Mouse (Mus musculus): Measurements from ENCODE around the gene Ttc39d. TPM values are rescaled to one million over a fixed set of nuclear protein-coding genes. Genes with fewer than 3 reads are reported as not detected.
"Not testable (repeated sequence)": the region's sequence is repeated elsewhere in the genome, so short reads cannot be mapped to it uniquely, and the experiment has no call there.

Ttc39d gene
- polyA plus RNA-seq, 1 experiment from 2014 or later = 0.14 TPM

DNA sequence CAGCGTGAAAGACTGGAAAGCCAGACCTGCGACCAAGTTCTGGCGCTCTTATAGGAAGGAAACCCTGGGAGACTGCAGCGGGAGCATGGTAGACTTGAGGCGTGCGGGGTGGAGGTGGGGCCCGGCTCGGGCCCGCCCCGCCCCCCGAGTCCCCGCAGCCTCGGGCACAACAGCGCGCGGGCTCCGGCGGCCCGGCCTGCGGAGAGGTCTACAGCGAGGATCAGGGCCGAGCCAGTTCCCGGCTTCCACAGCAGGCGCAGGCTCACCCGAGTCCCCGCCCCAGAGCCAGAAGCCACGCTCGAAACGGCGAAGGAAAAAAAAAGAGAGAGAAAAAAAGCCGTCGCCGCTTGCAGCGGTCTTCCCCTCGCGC, 974 bp upstream of the Ttc39d start:
- H3K9ac ChIP-seq (replicated peaks) = peak overlapping the region; percentile 98
- peak overlapping the region; percentile 90 for H3K4me3 ChIP-seq
- H3K27ac ChIP-seq (replicated peaks) = peak overlapping the region; percentile 99
- peaks cover 35% of the 10 kb centered on the region for H3K36me3 ChIP-seq
- H3K4me1 ChIP-seq = peaks cover 14% of the 10 kb centered on the region
- H3K4me2 ChIP-seq (replicated peaks) = peak overlapping the region; percentile 83
- no peaks in the 10 kb centered on the region for H3K27me3 ChIP-seq
- H3K9me3 ChIP-seq = no peaks in the 10 kb centered on the region
- ATAC-seq (ENCODE audit: low FRiP score, low read depth) = peak; percentile 65
- under 1% methylated on average over 36 of the region's 36 CpGs for WGBS

DNA sequence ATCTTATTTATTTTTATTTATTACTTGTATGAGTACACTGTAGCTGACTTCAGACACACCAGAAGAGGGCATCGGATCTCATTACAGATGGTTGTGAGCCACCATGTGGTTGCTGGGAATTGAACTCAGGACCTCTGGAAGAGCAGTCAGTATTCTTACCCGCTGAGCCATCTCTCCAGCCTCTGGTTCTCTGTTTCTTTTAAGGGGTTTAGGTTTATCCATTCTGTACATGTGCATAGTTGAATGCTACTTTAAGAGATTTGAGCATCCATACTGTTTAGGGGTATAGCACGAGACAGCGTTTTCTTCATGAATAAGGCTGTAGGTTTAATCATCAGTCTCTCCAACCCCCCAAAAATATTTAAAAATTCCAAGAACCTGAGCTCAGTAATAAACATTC, 6.7 kb downstream of the Ttc39d start:
- H3K9ac ChIP-seq (replicated peaks); H3K36me3 ChIP-seq; ATAC-seq (ENCODE audit: low FRiP score, low read depth); H3K9me3 ChIP-seq; H3K4me3 ChIP-seq; H3K4me1 ChIP-seq; H3K27me3 ChIP-seq; H3K27ac ChIP-seq (replicated peaks); H3K4me2 ChIP-seq (replicated peaks): not testable (repeated sequence)
- WGBS = 86% methylated on average over 4 of the region's 4 CpGs

DNA sequence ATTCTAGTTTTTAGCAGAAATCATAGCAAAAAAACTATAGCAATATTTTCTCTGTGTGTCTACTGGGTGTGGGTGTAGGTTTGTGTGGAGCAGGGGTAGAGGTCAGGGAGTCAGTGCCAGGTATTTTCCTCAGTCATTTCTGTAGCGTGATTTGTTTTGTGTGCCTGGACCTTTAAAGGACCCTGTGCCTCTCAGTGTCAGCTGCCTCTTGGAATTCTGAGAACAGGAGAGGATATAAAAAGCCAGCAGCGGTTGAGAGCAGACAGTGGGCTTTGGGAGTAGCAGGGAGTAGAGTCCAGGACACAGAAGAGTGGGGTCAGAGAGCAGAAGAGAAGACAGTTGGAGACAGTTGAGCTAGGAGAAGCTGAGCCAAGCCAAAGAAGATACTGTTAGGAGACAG, 12.9 kb downstream of the Ttc39d start:
- H3K36me3 ChIP-seq = no peaks in the 10 kb centered on the region
- no peaks in the 10 kb centered on the region for H3K9me3 ChIP-seq
- peaks cover 6% of the 10 kb centered on the region for H3K4me1 ChIP-seq
- no peak overlapping the region for H3K4me2 ChIP-seq (replicated peaks)
- no peak overlapping the region for H3K4me3 ChIP-seq
- ATAC-seq (ENCODE audit: low FRiP score, low read depth) = no peak
- WGBS = 73% methylated on average over 2 of the region's 2 CpGs
- no peak overlapping the region for H3K27ac ChIP-seq (replicated peaks)
- no peak overlapping the region for H3K9ac ChIP-seq (replicated peaks)
- H3K27me3 ChIP-seq = no peaks in the 10 kb centered on the region

DNA sequence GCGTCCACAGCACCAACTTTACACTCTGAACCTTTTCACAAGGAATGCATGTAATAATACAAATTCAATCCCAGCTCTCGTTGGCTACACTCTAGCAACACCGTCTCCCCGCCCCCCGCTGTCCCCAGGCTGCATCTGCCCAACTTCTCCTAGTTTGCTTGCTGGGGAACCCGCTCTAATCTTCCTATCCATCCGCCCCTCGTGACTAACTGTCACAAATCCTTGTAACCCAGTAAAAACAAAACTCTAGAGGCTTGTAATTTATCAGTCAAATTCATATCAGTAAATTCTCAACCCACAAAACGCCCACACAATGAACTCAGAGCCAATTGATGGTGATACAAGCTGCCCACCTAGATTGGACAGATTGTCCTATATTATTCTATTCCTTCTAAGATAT, 13.9 kb downstream of the Ttc39d start:
- no peak overlapping the region for H3K27ac ChIP-seq (replicated peaks)
- peaks cover 7% of the 10 kb centered on the region for H3K4me1 ChIP-seq
- H3K9ac ChIP-seq (replicated peaks) = no peak overlapping the region
- no peaks in the 10 kb centered on the region for H3K9me3 ChIP-seq
- no peaks in the 10 kb centered on the region for H3K36me3 ChIP-seq
- no peaks in the 10 kb centered on the region for H3K27me3 ChIP-seq
- 68% methylated on average over 9 of the region's 9 CpGs for WGBS
- no peak for ATAC-seq (ENCODE audit: low FRiP score, low read depth)
- no peak overlapping the region for H3K4me3 ChIP-seq
- no peak overlapping the region for H3K4me2 ChIP-seq (replicated peaks)

DNA sequence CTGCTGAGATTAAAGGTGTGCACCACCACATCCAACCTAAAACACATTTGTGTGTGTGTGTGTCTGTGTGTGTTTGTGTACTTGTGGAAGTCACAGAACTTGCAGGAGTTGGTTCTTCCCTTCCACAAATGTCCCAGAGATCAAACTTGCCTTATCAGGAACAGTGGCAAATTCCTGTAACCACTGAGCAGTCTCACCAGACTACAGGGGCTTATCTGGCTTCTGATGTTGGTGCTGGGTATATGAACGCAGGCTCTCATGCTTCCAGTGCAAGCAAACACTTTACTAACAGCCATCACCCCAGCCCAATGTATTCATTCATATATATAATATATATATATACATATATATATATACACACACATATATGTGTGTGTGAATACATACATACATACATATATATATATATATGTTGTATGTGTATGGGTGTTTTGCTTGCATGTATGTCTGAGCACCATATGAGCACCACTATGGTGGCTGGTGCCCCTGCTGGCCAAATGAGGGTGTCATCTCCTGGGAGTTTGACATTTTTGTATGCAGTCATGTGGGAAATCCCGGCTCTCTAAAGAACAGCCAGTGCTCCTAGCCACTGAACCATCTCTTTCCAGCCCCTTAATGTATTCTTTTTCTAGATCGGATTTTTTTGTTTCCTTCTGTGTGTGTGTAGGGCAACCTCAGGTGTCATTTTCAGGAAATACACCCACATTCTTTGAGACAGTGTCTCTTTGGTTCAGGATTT, 14.8 kb downstream of the Ttc39d start:
- 74% methylated on average over 3 of the region's 3 CpGs for WGBS
- Histone ChIP-seq H3K4me1 (peaks cover 7% of the 10 kb centered on the region), H3K27me3 (no peaks in the 10 kb centered on the region), H3K4me2 (replicated peaks) (no peak overlapping the region), H3K27ac (replicated peaks) (no peak overlapping the region), H3K9me3 (no peaks in the 10 kb centered on the region), H3K9ac (replicated peaks) (no peak overlapping the region), H3K36me3 (no peaks in the 10 kb centered on the region), H3K4me3 (no peak overlapping the region)
- no peak for ATAC-seq (ENCODE audit: low FRiP score, low read depth)

DNA sequence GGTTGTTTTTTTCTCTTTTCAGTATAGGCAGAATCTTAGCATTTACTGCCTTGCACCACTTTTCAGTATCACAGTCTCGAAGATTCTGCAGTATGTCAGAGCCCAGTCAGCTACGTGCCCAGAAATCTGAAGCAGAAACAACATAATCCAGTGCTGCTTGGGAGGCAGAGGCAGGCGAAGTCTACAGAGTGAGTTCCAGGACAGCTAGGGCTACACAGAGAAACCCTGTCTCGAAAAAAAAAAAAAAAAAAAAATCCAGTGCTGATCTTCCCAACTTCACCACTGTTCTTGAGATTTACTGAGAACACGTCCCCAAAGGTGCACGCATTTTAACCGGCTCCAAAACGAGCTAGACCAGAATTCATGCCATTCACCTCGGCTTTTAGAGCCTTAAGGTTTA, 16.6 kb downstream of the Ttc39d start:
- H3K9ac ChIP-seq (replicated peaks) = peak overlapping the region; percentile 65; the same call in 1 of the 2 replicates
- H3K27me3 ChIP-seq = no peaks in the 10 kb centered on the region
- peak overlapping the region; percentile 76 for H3K27ac ChIP-seq (replicated peaks)
- peak; percentile 53 for ATAC-seq (ENCODE audit: low FRiP score, low read depth)
- peak overlapping the region; percentile 71 for H3K4me2 ChIP-seq (replicated peaks)
- WGBS = 9% methylated on average over 9 of the region's 9 CpGs
- peak overlapping the region; percentile 63 for H3K4me3 ChIP-seq
- H3K4me1 ChIP-seq = peaks cover 7% of the 10 kb centered on the region
- H3K36me3 ChIP-seq = peaks cover 3% of the 10 kb centered on the region; the same call in 1 of the 2 replicates
- no peaks in the 10 kb centered on the region for H3K9me3 ChIP-seq

DNA sequence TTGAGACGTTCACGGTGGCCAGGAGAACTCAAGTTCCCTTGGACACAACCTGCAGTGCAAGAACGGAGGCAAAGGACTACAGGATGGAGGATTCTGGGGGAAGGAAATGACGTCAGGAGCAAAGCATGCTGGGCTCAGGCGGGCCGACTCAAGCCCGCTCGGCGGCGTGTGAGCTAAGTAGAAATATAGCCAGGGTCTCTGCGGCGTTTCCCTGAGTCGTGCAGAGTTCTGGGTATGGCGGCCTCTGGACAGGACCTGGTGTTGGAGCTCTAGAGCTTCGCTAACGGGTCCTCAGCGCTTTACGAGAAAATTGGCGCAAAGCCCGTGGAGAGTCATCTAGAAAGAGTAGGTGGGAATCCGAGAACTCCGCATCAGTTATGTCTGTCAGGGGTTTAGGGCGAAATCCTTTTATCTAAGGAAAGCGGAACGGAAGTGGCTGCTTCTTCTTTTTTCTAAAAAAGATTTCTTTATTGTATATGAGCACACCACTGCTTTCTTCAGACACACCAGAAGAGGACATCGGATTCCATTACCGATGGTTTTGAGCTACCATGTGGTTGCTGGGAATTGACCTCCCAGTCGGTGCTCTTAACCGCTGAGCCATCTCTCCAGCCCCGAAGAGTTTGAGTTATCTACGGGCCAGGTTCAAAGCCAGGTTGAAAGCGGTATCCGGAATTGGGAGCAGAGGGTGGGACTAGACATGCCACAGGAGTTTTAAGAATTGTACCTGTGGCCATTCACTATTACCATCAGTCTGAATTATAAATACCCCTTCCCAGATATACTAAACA, 17.3 kb downstream of the Ttc39d start, which contains the start of gene Gemin6:
Gene Gemin6, plus strand, starts transcription at position 116 of the 791 bp plus-strand sequence.
- peak; percentile 98 for ATAC-seq (ENCODE audit: low FRiP score, low read depth)

DNA sequence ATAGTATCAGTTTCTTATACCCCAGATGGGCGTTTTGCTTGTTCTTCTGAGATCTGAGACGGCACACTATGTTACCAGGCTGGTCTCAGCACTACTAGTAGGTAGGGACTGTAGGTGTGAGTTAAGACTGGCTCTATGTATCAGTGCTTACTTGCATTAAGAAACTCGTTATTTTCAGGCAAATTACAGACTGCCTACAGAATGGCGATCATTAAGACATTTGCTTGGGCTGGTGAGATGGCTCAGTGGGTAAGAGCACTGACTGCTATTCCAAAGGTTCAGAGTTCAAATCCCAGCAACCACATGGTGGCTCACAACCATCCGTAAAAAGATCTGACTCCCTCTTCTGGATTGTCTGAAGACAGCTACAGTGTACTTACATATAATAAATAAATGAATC, 17.9 kb downstream of the Ttc39d start:
- not testable (repeated sequence) for H3K36me3 ChIP-seq; ATAC-seq (ENCODE audit: low FRiP score, low read depth); H3K27me3 ChIP-seq; H3K9me3 ChIP-seq; H3K4me1 ChIP-seq
- peak overlapping the region; percentile 71 for H3K4me2 ChIP-seq (replicated peaks)
- H3K9ac ChIP-seq (replicated peaks) = peak overlapping the region; percentile 65
- 63% methylated on average over 5 of the region's 5 CpGs for WGBS
- H3K4me3 ChIP-seq = peak overlapping the region; percentile 63
- peak overlapping the region; percentile 76; the same call in 1 of the 2 replicates for H3K27ac ChIP-seq (replicated peaks)

More for the DNA sequence above, 17.3 kb downstream of the Ttc39d start, which contains the start of gene Gemin6:
- H3K4me3 ChIP-seq = peak within 1 kb of the TSS; percentile 63
- peak within 1 kb of the TSS; percentile 65 for H3K9ac ChIP-seq (replicated peaks)
- H3K27me3 ChIP-seq = no peaks in the 10 kb centered on the region
- H3K27ac ChIP-seq (replicated peaks) = peak within 1 kb of the TSS; percentile 76
- WGBS = under 1% methylated on average over 33 of the region's 33 CpGs
- no peaks in the 10 kb centered on the region for H3K9me3 ChIP-seq
- H3K4me1 ChIP-seq = peaks cover 7% of the 10 kb centered on the region
- H3K36me3 ChIP-seq = peaks cover 10% of the 10 kb centered on the region; the same call in 1 of the 2 replicates
- peak within 1 kb of the TSS; percentile 71 for H3K4me2 ChIP-seq (replicated peaks)

DNA sequence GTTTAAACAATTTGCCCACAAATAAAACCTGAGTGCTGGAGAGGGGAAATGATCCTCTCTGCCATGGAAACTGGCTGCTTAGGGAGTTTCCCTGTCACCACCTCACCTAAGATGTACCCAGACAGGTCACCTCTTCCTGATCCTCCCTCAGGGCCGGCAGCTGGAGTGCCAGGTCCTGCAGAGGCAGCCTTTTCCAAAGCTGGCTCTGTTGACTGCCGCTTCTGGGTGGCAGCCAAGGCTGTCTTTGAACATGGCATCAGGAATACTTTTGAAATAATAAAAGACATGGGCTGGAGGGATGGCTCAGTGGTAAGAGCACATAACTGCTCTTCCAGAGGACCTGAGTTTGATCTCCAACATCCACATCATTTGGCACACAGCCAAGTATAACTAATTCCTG, 22.1 kb downstream of the Ttc39d start:
- no peak for ATAC-seq (ENCODE audit: low FRiP score, low read depth)
- no peak overlapping the region for H3K27ac ChIP-seq (replicated peaks)
- H3K4me3 ChIP-seq = no peak overlapping the region
- no peak overlapping the region for H3K9ac ChIP-seq (replicated peaks)
- H3K4me1 ChIP-seq = peaks cover 5% of the 10 kb centered on the region
- no peaks in the 10 kb centered on the region for H3K9me3 ChIP-seq
- H3K36me3 ChIP-seq = peaks cover 10% of the 10 kb centered on the region; the same call in 1 of the 2 replicates
- H3K4me2 ChIP-seq (replicated peaks) = no peak overlapping the region
- WGBS = 91% methylated on average over 2 of the region's 2 CpGs
- H3K27me3 ChIP-seq = no peaks in the 10 kb centered on the region

DNA sequence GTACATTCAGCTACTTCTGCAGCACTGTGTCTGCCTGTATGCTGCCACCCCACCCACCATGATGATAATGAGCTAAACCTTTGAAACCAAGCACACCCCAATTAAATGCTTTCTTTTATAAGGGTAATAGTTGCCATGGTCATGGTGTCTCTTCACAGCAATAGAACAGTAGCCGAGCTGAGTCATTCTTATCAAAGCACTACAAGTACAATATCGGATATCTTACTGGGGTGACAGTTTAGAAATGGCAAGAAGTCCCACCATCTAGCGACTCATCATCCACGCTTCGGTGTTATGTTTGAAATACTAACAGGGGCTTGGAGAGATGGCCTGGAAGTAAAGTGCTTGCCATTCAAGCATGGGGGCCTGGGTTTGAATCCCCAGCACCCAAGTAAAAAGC, 26.6 kb downstream of the Ttc39d start:
- Histone ChIP-seq H3K4me1 (no peaks in the 10 kb centered on the region), H3K27ac (replicated peaks) (no peak overlapping the region), H3K4me3 (no peak overlapping the region), H3K27me3 (no peaks in the 10 kb centered on the region), H3K9me3 (no peaks in the 10 kb centered on the region), H3K36me3 (peaks cover 23% of the 10 kb centered on the region), H3K4me2 (replicated peaks) (no peak overlapping the region), H3K9ac (replicated peaks) (no peak overlapping the region)
- 93% methylated on average over 5 of the region's 5 CpGs for WGBS
- ATAC-seq (ENCODE audit: low FRiP score, low read depth) = no peak

DNA sequence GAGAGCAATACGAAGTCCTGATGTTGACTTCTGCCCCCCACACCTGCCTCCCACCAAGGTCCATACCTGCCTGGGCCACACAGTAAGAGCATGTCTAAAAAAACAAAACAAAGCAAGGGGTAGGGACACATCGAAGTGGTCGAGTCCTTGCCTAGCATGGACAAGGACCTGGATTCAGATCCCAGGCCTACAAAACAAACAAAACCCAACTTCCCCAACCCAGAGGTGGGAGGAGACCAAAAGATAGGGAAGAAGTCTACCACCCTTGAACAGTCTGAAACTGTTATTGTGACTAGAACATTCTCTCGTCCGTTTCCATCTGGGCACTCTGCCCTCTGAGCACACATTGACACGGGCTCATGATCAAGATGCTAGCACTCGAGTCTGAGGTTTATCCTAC, 27.1 kb downstream of the Ttc39d start:
- Histone ChIP-seq H3K9me3 (no peaks in the 10 kb centered on the region), H3K27me3 (no peaks in the 10 kb centered on the region), H3K27ac (replicated peaks) (no peak overlapping the region), H3K9ac (replicated peaks) (no peak overlapping the region), H3K4me1 (no peaks in the 10 kb centered on the region), H3K36me3 (peaks cover 23% of the 10 kb centered on the region), H3K4me3 (no peak overlapping the region), H3K4me2 (replicated peaks) (no peak overlapping the region)
- no peak for ATAC-seq (ENCODE audit: low FRiP score, low read depth)
- WGBS = 91% methylated on average over 7 of the region's 7 CpGs

DNA sequence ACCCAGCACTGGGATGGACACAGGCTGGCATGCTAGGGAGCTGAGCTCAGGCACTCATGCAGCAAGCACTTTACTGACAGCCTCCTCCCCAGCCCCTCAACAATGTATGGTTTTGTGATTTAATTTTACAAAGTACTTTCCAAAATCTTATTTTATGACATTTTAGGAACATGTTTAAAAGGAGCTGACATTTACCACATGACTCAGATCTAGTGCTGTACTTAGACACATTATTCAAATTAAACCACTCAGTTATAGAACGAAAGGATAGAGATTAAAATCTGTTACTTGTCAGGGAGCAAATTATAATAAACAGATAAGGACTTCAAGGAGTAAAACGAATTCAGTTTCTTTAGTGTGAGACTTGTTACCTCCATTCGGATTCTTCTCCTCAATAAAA, 28.2 kb downstream of the Ttc39d start:
- H3K27ac ChIP-seq (replicated peaks) = no peak overlapping the region
- H3K9ac ChIP-seq (replicated peaks) = no peak overlapping the region
- ATAC-seq (ENCODE audit: low FRiP score, low read depth) = no peak
- no peak overlapping the region for H3K4me2 ChIP-seq (replicated peaks)
- H3K4me3 ChIP-seq = no peak overlapping the region
- no peaks in the 10 kb centered on the region for H3K27me3 ChIP-seq
- H3K36me3 ChIP-seq = peaks cover 32% of the 10 kb centered on the region
- WGBS = 92% methylated on average over 3 of the region's 3 CpGs
- H3K4me1 ChIP-seq = no peaks in the 10 kb centered on the region
- H3K9me3 ChIP-seq = no peaks in the 10 kb centered on the region

Data from midbrain, embryonic 12.5 days (tissue).